Mouse (Mus musculus) neural tube, embryonic 10.5 days (tissue): ENCODE results near the gene 4930426L09Rik.

Source experiments
- DNase-seq: peaks from one replicate; pipeline ENCODE4 v3.0.0-alpha.2; 2017; ENCODE audit warnings: low spot score; ENCODE audit errors: extremely low spot score

The 4930426L09Rik gene

GRCm38 (mm10) chr2:18998054-18998478, at the start of gene 4930426L09Rik, which contains the start of gene Pip4k2a:
Gene 4930426L09Rik (plus strand): TSS chr2:18998343.
Gene Pip4k2a (minus strand): TSS chr2:18998126.
- peak; percentile 88 for DNase-seq

GRCm38 (mm10) chr2:18948741-18949140, 49.4 kb upstream of the 4930426L09Rik start:
- no peak for DNase-seq

GRCm38 (mm10) chr2:18950758-18951157, 47.4 kb upstream of the 4930426L09Rik start:
- no peak for DNase-seq

DNA sequence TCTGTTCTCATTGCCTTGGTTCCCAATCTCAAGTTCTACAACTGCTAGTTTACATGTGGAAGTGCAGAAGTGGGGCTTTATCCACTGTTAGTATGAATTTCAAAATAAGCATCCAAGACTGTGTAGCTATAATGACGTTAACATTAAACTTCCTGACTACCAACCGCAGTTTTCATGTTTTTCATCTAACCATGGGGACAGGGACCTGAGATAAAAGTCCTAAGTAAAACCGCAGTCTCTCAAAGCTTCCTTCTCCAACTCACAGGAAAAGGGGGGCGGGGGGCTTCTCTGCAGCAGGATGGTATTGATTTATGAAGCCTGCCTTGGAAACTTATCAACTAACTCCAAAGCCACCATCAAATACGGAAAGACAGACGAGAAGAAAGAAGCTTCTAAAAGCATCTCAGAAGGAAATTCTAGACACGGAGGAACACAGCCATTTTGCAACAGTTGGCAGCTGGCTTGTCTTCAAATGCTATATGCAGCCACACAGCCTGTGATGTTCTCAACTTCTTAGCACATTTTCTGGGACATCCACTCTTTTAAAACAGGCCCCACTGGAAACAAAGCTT, 46.0 kb upstream of the 4930426L09Rik start:
- no peak for DNase-seq

GRCm38 (mm10) chr2:18954422-18954821, 43.7 kb upstream of the 4930426L09Rik start:
- DNase-seq: no peak

DNA sequence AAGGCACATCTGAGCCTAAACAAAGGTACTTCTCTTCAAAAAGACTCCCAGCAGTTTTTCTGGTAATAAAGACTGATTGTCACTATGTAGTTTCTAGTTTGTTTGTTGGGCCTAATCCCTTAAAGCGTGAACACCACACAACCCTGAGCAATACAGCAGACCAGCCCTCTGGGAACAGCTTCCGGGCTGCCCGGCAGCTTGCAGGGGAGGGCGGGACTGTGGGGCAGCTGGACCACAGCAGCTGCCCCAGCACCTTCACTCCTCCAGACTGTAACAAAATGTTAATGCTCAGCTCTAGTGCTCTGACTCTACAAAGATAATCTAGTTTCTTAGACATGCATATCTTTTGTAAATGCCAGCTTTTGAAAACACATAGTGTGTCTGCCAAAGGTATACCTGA, 43.1 kb upstream of the 4930426L09Rik start:
- no peak for DNase-seq

DNA sequence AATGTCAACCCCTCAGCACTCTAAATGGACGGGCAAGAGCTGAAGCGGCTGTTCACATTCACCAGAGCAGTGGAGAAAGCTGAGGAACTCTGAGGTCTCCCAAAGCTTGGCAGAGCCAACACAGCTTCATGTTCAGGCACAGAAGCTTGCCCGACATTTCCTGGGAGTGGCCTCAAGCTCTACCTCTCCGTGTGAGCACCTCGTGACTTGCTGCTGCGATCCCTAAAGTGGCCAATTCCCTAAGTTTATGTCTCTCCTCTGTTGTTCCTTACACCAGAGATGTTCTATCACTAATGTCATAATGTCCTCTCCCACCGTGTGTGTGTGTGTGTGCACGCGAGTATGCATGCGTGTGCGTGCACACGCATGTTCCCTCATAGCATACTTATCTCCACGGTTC, 42.5 kb upstream of the 4930426L09Rik start:
- DNase-seq: no peak

GRCm38 (mm10) chr2:18956424-18956823, 41.7 kb upstream of the 4930426L09Rik start:
- DNase-seq: no peak

GRCm38 (mm10) chr2:18956945-18957344, 41.2 kb upstream of the 4930426L09Rik start:
- DNase-seq: no peak

GRCm38 (mm10) chr2:18957459-18957858, 40.7 kb upstream of the 4930426L09Rik start:
- no peak for DNase-seq

- DNase-seq: no peak
These were observed 40.1 kb upstream of the 4930426L09Rik start for GRCm38 (mm10) chr2:18958044-18958443.

- no peak for DNase-seq
These were observed 39.6 kb upstream of the 4930426L09Rik start for GRCm38 (mm10) chr2:18958501-18958900.

DNA sequence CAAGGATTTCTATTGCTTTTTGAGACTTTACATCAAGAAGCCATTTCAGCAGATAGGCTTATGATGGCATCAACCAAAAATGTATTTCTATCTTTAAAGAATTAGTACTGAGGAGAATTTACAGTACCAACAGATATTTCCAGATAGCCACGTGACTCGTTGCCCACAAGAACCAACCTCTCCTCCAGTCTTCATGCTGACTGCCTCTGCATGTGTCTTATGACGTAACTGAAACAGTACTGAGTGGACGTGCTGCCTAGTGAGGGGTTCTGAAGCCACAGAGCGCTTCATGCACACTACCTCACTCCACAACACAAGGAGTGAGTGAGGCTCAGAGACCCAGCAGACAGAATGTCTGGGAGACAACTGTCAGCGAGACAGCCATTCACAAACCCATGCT, 39.1 kb upstream of the 4930426L09Rik start:
- no peak for DNase-seq

GRCm38 (mm10) chr2:18959558-18959957, 38.6 kb upstream of the 4930426L09Rik start:
- no peak for DNase-seq

DNA sequence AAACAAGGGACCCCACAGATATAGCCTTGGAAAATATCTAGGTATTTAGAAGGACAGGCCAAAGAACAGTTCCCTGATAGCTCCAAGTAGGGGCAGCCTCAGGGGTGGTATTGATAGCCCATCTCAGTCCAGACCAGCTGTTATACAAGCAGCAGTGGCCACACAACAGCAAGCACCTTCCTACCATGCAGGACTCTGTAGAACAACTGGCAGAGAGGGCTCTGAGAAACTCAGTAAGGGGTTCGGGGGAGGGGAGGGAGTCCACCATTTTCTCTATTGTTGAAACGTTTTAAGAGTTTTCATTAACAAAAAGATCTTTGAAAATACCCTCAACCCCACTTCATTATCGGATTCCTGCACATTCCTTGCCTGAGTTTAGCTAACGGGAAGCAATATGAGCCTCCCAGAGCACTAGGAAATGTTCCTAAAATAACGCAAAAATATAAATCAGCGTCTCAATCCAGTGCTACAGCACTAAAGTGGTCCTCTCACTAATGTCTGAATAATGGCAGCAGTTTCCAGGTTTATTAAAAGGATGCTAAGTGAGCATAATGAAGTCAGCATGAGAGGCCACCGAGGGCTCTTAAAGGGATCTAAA, 37.7 kb upstream of the 4930426L09Rik start:
- DNase-seq: no peak

- no peak for DNase-seq
These were observed 35.6 kb upstream of the 4930426L09Rik start for GRCm38 (mm10) chr2:18962502-18962901.

- DNase-seq: no peak
These were observed 34.7 kb upstream of the 4930426L09Rik start for GRCm38 (mm10) chr2:18963286-18964040.

GRCm38 (mm10) chr2:18965108-18965507, 33.0 kb upstream of the 4930426L09Rik start:
- no peak for DNase-seq

DNA sequence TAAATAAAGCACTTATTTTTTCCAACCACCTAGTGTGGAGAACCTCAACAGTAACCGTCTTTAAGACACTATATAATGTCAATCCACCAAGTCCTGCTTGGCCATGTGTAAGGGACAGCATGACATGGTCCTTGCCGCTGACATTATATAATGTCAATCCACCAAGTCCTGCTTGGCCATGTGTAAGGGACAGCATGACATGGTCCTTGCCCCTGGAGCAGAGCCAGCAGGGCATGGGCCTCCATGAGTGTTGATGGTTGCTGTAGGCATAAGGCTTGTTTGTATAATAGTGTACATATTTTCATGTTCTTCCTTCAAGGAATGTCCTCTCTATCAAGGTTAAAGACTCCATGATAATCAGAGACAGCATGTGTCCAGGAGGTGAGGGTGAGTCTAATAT, 32.2 kb upstream of the 4930426L09Rik start:
- no peak for DNase-seq

- no peak for DNase-seq
These were observed 31.6 kb upstream of the 4930426L09Rik start for GRCm38 (mm10) chr2:18966566-18966965.

DNA sequence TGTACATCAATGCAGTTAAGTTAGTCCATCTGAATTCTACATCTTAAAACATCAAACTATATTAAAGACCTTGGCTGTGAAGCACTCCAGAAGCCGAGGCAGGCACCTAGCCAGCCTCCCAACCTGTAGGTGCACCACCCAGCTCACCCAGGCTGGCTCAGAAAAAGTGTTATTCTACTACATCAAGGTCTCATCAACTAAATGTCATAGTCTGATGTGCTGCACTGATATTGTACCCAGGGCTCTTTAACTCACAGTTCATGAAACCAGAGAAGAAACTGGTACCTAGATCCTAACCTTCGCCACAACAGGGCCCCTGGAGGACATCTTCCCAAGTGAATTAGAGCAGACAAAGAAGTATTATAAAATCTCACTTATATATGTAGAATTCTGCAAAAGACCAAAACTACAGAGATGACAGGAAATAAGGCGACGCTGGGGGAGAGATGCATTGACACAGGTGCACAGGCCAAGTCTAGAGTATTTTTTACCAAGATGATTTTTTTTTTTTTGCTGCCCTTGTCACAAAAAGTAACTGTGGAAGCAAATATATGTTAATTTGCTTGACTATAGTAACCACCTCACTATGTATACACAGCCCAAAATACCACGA, 30.6 kb upstream of the 4930426L09Rik start:
- no peak for DNase-seq

DNA sequence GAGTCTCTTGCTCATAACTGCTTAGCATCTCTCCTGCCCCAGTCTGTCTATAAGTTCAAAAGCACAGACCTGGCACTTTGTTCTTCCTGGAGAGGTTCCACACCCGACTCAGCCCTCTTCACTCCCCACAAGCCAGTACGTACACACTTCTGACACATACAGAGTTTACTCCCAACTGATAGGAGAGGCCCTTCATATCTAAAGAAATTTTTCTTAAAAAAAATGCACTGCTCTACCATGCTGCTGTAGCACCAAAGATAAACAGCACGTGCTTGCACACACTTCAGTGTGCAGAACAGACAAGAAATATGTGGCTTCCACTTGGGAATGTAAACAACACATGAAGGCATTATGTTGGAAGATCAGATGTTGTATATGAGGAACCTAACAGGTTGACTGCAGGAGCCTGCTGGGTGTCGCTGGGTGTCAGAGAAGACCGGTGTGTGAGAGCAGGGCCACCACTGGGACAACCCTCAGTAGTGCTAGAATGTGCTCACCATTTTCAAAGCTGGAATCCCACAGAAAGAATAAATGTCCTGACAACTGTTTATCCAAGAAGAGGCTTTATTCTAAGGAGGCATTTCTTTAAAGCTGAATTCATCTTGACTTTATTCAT, 29.0 kb upstream of the 4930426L09Rik start:
- no peak for DNase-seq
